Mouse (Mus musculus): Measurements from ENCODE around the gene Prkab2. TPM values are rescaled to one million over a fixed set of nuclear protein-coding genes. Genes with fewer than 3 reads are reported as not detected.

Prkab2 gene
- polyA plus RNA-seq, 1 experiment from 2014 or later = 5.3 TPM

DNA sequence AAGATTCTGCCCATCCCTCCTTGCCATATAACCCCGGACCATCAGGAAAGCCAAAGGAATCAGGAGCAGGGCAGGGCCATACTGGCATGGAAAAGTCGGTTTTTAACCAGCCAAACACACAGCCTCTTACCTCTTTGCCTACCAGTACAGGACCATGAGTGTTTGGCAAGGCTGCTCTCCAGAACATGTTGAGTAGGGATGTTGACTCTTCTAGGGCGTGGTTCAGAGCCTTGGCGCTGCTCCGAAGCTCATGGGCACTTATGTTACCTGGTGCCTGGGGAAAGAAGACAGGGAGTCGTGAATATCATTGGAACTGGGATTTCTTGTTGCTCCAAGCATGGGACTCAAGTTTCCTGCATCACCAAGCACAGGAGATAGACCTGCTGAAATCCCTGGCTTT lies 35.8 kb downstream of the Prkab2 start:
- ATAC-seq (no peak), DNase-seq (ENCODE audit: low spot score) (no peak)
- H3K4me3 ChIP-seq (ENCODE audit: low read depth, low read length) = no peak overlapping the region
- no peak overlapping the region for H3K27ac ChIP-seq (ENCODE audit: low read depth, low read length)
- H3K4me1 ChIP-seq (ENCODE audit: control insufficient read depth, insufficient read depth, low read length) = no peaks in the 10 kb centered on the region
- H3K36me3 ChIP-seq (ENCODE audit: control insufficient read depth, insufficient read depth, low read length) = no peaks in the 10 kb centered on the region
- WGBS = 87% methylated on average over 6 of the region's 6 CpGs
- no peak overlapping the region for H3K9ac ChIP-seq (ENCODE audit: low read length)
- H3K4me2 ChIP-seq (ENCODE audit: low read length) = no peak overlapping the region
- no peaks in the 10 kb centered on the region for H3K9me3 ChIP-seq (replicated peaks; ENCODE audit: control insufficient read depth, low read length)
- H3K27me3 ChIP-seq (replicated peaks; ENCODE audit: control insufficient read depth, insufficient read depth, low read length) = no peaks in the 10 kb centered on the region

DNA sequence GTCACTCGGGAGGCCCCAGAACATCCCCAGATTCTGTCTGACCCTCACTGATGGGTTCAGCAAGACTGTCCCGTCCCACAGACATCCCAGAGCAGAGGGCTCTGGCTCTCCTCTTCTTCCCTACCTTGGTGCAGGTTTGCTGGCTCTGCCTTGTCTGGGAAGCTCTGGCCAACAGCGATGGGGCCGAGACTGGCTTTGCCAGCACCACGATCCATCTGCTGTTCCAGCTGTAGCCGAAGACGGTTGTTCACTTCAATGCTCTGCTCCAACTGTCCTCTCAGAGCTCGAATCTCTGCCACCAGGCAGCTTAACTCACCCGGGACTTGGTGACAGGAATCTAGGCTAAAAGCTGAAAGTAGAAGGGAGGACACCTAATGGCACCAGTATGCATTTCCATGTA lies 38.9 kb downstream of the Prkab2 start:
- Histone ChIP-seq H3K27me3 (replicated peaks; ENCODE audit: control insufficient read depth, insufficient read depth, low read length) (no peaks in the 10 kb centered on the region), H3K4me3 (ENCODE audit: low read depth, low read length) (no peak overlapping the region), H3K9me3 (replicated peaks; ENCODE audit: control insufficient read depth, low read length) (no peaks in the 10 kb centered on the region), H3K36me3 (ENCODE audit: control insufficient read depth, insufficient read depth, low read length) (no peaks in the 10 kb centered on the region), H3K4me2 (ENCODE audit: low read length) (no peak overlapping the region), H3K9ac (ENCODE audit: low read length) (no peak overlapping the region), H3K27ac (ENCODE audit: low read depth, low read length) (no peak overlapping the region), H3K4me1 (ENCODE audit: control insufficient read depth, insufficient read depth, low read length) (no peaks in the 10 kb centered on the region)
- 83% methylated on average over 9 of the region's 9 CpGs for WGBS
- ATAC-seq (no peak), DNase-seq (ENCODE audit: low spot score) (no peak)

DNA sequence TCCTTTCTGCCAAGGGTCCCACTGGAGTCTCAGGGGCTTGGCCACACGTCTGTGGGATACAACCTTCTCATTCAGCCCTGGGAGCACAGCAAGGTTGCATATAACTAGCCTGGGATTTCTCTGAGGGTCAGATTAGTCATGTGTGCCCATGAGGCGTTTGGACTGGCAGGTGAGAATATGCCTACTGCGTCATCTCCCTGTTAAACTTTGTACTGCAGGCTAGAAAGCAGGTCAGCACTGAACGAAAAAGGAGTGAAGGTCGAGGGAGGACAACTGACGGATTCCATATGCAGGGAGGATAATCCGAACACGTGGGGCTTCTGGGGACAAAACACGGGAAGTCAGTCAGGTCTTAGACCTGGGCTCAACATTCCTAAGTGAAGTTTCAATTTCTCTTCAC lies 39.3 kb downstream of the Prkab2 start:
- H3K36me3 ChIP-seq (ENCODE audit: control insufficient read depth, insufficient read depth, low read length) = no peaks in the 10 kb centered on the region
- H3K4me2 ChIP-seq (ENCODE audit: low read length) = no peak overlapping the region

DNA sequence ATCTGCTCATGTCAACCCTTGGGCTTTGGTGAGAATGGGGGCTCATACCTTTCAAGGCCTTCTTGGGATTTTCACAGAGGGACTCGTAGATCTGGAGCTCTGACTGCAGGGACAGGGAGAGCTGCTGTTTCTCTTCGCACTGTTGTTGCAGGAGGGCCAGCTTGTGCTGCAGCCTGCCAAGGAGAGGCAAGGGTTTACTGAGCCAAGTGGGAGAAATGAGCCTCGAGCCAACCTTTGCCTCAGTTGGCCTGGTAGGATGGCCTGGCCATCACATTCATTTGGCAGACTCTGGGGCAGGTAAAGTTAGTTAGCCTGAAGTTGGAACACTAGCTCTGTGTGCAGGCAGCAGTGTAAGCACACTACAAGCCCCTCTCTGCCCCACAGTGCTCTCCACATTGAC lies 41.1 kb downstream of the Prkab2 start:
- no peak for ATAC-seq
- H3K36me3 ChIP-seq (ENCODE audit: control insufficient read depth, insufficient read depth, low read length) = no peaks in the 10 kb centered on the region
- no peak overlapping the region for H3K4me3 ChIP-seq (ENCODE audit: low read depth, low read length)
- WGBS = 81% methylated on average over 3 of the region's 3 CpGs
- H3K27ac ChIP-seq (ENCODE audit: low read depth, low read length) = no peak overlapping the region
- no peaks in the 10 kb centered on the region for H3K4me1 ChIP-seq (ENCODE audit: control insufficient read depth, insufficient read depth, low read length)
- no peak for DNase-seq (ENCODE audit: low spot score)
- no peaks in the 10 kb centered on the region for H3K27me3 ChIP-seq (replicated peaks; ENCODE audit: control insufficient read depth, insufficient read depth, low read length)
- H3K4me2 ChIP-seq (ENCODE audit: low read length) = no peak overlapping the region
- no peaks in the 10 kb centered on the region for H3K9me3 ChIP-seq (replicated peaks; ENCODE audit: control insufficient read depth, low read length)
- no peak overlapping the region for H3K9ac ChIP-seq (ENCODE audit: low read length)

More for the DNA sequence above, 39.3 kb downstream of the Prkab2 start:
- H3K9me3 ChIP-seq (replicated peaks; ENCODE audit: control insufficient read depth, low read length) = no peaks in the 10 kb centered on the region
- H3K27me3 ChIP-seq (replicated peaks; ENCODE audit: control insufficient read depth, insufficient read depth, low read length) = no peaks in the 10 kb centered on the region
- H3K27ac ChIP-seq (ENCODE audit: low read depth, low read length) = no peak overlapping the region
- WGBS = 78% methylated on average over 9 of the region's 9 CpGs
- H3K9ac ChIP-seq (ENCODE audit: low read length) = no peak overlapping the region
- DNase-seq (ENCODE audit: low spot score) (no peak), ATAC-seq (no peak)
- no peak overlapping the region for H3K4me3 ChIP-seq (ENCODE audit: low read depth, low read length)
- no peaks in the 10 kb centered on the region for H3K4me1 ChIP-seq (ENCODE audit: control insufficient read depth, insufficient read depth, low read length)

DNA sequence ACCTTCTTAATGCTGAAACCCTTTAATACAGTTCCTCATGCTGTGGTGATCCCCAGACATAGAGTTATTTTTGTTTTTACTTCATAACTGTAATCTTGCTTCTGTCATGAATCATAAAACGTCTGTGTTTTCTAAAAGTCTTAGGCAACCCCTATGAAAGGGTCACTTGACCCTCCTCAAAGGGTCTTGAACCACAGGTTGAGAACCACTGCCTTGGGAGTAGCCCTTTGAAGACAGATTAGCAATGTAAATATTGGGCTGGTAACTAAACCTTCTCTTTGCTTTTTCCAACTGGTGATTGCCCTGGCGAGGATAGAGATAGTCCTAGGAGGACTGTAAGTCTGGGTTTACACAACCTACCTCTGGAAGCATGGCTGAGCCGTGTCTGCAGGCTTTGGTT lies 43.2 kb downstream of the Prkab2 start:
- no peak overlapping the region for H3K4me3 ChIP-seq (ENCODE audit: low read depth, low read length)
- H3K4me1 ChIP-seq (ENCODE audit: control insufficient read depth, insufficient read depth, low read length) = no peaks in the 10 kb centered on the region
- H3K9me3 ChIP-seq (replicated peaks; ENCODE audit: control insufficient read depth, low read length) = no peaks in the 10 kb centered on the region
- H3K9ac ChIP-seq (ENCODE audit: low read length) = no peak overlapping the region
- no peak for ATAC-seq
- no peaks in the 10 kb centered on the region for H3K36me3 ChIP-seq (ENCODE audit: control insufficient read depth, insufficient read depth, low read length)
- no peak overlapping the region for H3K27ac ChIP-seq (ENCODE audit: low read depth, low read length)
- H3K27me3 ChIP-seq (replicated peaks; ENCODE audit: control insufficient read depth, insufficient read depth, low read length) = no peaks in the 10 kb centered on the region
- no peak overlapping the region for H3K4me2 ChIP-seq (ENCODE audit: low read length)
- WGBS = 83% methylated on average over 3 of the region's 3 CpGs
- DNase-seq (ENCODE audit: low spot score) = no peak

DNA sequence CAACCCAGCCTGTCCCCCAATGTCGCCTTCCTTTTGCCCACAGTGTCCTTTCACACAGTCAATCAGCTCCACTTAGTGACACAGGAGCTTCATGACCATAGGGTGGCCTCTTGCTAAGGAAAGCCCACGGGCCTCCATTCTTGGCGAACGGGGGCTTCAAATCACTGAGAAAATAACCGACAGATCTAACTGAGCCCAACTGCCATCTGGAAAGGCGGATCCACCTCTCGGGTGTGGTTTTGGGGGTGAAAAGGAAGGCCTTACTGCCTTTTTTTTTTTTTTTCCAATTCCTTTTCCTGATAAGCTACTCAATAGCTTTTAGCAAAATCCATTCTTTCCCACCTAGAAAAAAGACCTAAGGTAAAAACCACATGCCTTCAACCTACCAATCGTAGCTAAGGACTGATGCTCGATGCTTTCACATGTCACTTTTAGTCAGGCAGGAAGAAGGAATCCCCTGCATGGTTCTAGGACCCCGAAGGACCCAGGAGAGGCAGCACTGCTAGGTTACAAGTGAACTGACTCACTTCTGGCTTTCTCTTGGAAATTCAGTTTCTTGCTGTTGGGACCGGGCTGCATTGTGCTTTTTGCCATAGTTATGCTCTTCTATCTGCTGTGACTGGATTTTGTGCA lies 44.6 kb downstream of the Prkab2 start:
- ATAC-seq (no peak), DNase-seq (ENCODE audit: low spot score) (no peak)
- no peaks in the 10 kb centered on the region for H3K4me1 ChIP-seq (ENCODE audit: control insufficient read depth, insufficient read depth, low read length)
- no peak overlapping the region for H3K9ac ChIP-seq (ENCODE audit: low read length)
- H3K9me3 ChIP-seq (replicated peaks; ENCODE audit: control insufficient read depth, low read length) = no peaks in the 10 kb centered on the region
- no peaks in the 10 kb centered on the region for H3K36me3 ChIP-seq (ENCODE audit: control insufficient read depth, insufficient read depth, low read length)
- WGBS = 92% methylated on average over 11 of the region's 11 CpGs
- H3K4me2 ChIP-seq (ENCODE audit: low read length) = no peak overlapping the region
- no peak overlapping the region for H3K27ac ChIP-seq (ENCODE audit: low read depth, low read length)
- no peak overlapping the region for H3K4me3 ChIP-seq (ENCODE audit: low read depth, low read length)
- H3K27me3 ChIP-seq (replicated peaks; ENCODE audit: control insufficient read depth, insufficient read depth, low read length) = no peaks in the 10 kb centered on the region

DNA sequence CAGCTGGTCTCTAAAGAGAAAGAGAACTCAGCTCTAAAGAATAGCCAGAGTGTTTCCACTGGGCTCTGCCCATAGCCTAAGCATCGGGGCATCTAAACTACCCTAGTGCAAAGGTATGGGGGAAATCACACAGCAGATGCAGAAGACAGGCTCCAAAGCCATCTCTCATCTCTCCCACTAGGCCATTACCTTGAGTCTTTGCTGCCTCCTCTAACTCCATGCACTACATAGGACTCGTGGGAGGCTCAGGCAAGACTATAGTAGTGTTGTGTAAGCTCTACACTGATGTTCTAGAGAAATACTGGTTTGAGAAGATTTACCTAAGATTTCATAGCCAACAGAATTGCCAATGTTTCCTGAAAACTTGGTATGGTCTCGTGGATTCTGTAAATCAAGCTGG lies 47.5 kb downstream of the Prkab2 start:
- ATAC-seq = no peak
- WGBS = 85% methylated on average over 3 of the region's 3 CpGs
- Histone ChIP-seq H3K36me3 (ENCODE audit: control insufficient read depth, insufficient read depth, low read length) (no peaks in the 10 kb centered on the region), H3K4me3 (ENCODE audit: low read depth, low read length) (no peak overlapping the region), H3K27ac (ENCODE audit: low read depth, low read length) (no peak overlapping the region), H3K4me2 (ENCODE audit: low read length) (no peak overlapping the region), H3K9ac (ENCODE audit: low read length) (no peak overlapping the region), H3K27me3 (replicated peaks; ENCODE audit: control insufficient read depth, insufficient read depth, low read length) (no peaks in the 10 kb centered on the region), H3K9me3 (replicated peaks; ENCODE audit: control insufficient read depth, low read length) (no peaks in the 10 kb centered on the region), H3K4me1 (ENCODE audit: control insufficient read depth, insufficient read depth, low read length) (no peaks in the 10 kb centered on the region)
- DNase-seq (ENCODE audit: low spot score) = no peak

DNA sequence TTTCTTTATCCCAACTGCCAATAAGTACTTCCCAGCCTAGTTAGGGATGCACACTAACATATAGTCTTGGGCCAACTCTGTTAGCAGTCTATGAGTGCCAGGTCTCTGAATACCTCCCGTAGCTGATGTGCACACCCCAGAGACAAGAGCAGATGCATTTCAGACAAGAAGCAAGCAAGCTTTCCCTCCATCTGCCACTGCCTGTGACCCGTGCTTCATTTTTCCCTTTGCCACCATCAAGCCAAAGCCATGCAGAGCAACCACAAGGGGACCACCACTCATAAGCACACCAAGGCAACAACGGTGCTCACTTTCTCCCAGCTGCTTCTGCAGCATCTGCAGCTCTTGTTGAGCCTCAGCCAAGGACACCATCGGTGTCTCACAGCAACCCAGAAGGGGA lies 48.6 kb downstream of the Prkab2 start:
- Histone ChIP-seq H3K36me3 (ENCODE audit: control insufficient read depth, insufficient read depth, low read length) (no peaks in the 10 kb centered on the region), H3K4me2 (ENCODE audit: low read length) (no peak overlapping the region), H3K4me1 (ENCODE audit: control insufficient read depth, insufficient read depth, low read length) (no peaks in the 10 kb centered on the region), H3K27me3 (replicated peaks; ENCODE audit: control insufficient read depth, insufficient read depth, low read length) (no peaks in the 10 kb centered on the region), H3K9me3 (replicated peaks; ENCODE audit: control insufficient read depth, low read length) (no peaks in the 10 kb centered on the region), H3K9ac (ENCODE audit: low read length) (no peak overlapping the region), H3K27ac (ENCODE audit: low read depth, low read length) (no peak overlapping the region), H3K4me3 (ENCODE audit: low read depth, low read length) (no peak overlapping the region)
- ATAC-seq (no peak), DNase-seq (ENCODE audit: low spot score) (no peak)
- WGBS = 92% methylated on average over 4 of the region's 4 CpGs

DNA sequence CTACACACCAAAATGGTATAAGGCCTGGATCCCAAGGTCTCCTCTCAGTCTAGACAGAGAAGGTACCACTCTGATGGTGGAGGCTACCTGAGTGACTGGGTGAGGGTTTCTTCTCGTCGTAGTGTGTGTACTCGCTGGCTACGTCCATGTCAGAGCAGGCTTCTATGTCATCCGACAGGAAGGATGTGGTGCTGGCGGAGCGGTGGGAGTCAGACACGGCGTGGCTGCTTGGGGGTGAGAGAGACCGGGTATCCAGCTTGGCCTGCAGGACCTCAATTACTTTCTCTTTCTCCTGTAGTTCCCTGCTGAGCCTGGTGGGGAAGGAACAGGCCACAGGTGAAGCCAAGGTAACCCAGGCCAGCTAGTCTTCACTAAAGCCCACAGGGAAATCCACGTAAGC lies 52.1 kb downstream of the Prkab2 start:
- H3K9me3 ChIP-seq (replicated peaks; ENCODE audit: control insufficient read depth, low read length) = no peaks in the 10 kb centered on the region
- DNase-seq (ENCODE audit: low spot score) (no peak), ATAC-seq (no peak)
- H3K9ac ChIP-seq (ENCODE audit: low read length) = no peak overlapping the region
- no peak overlapping the region for H3K4me3 ChIP-seq (ENCODE audit: low read depth, low read length)
- H3K4me2 ChIP-seq (ENCODE audit: low read length) = no peak overlapping the region
- no peaks in the 10 kb centered on the region for H3K36me3 ChIP-seq (ENCODE audit: control insufficient read depth, insufficient read depth, low read length)
- H3K4me1 ChIP-seq (ENCODE audit: control insufficient read depth, insufficient read depth, low read length) = no peaks in the 10 kb centered on the region
- no peaks in the 10 kb centered on the region for H3K27me3 ChIP-seq (replicated peaks; ENCODE audit: control insufficient read depth, insufficient read depth, low read length)
- no peak overlapping the region for H3K27ac ChIP-seq (ENCODE audit: low read depth, low read length)
- WGBS = 91% methylated on average over 11 of the region's 11 CpGs

Data from forebrain, embryonic 14.5 days (tissue).